Mouse (Mus musculus) heart, adult 9 months (tissue): ENCODE data around the gene Bcl2l10.
"Not testable (repeated sequence)": the region's sequence is repeated elsewhere in the genome, so short reads cannot be mapped to it uniquely, and the experiment has no call there.

Experiments used
- DNase-seq, 2 experiments: peaks; one replicate each; pipeline ENCODE4 v3.0.0; 2022; ENCODE audit warnings: low spot score in 2 of 2

The Bcl2l10 gene

GRCm38 (mm10) chr9:75342433-75342832 is 5.1 kb upstream of the Bcl2l10 start:
- no peak for DNase-seq

GRCm38 (mm10) chr9:75348066-75348465 is 508 bp downstream of the Bcl2l10 start:
- no peak for DNase-seq

GRCm38 (mm10) chr9:75348641-75349040 is 1.1 kb downstream of the Bcl2l10 start:
- no peak for DNase-seq

GRCm38 (mm10) chr9:75353094-75353493 is 5.5 kb downstream of the Bcl2l10 start:
- no peak for DNase-seq

- no peak for DNase-seq
Observed at GRCm38 (mm10) chr9:75355783-75356182, 8.2 kb downstream of the Bcl2l10 start.

- no peak for DNase-seq
Observed at GRCm38 (mm10) chr9:75357087-75357654, 9.6 kb downstream of the Bcl2l10 start.

GRCm38 (mm10) chr9:75361699-75362098 is 14.1 kb downstream of the Bcl2l10 start:
- peak; percentile 24 to 59 for DNase-seq

- DNase-seq = no peak
Observed at GRCm38 (mm10) chr9:75362201-75362600, 14.6 kb downstream of the Bcl2l10 start.

- peak; percentile 5 to 43 for DNase-seq
Observed at GRCm38 (mm10) chr9:75363001-75363400, 15.4 kb downstream of the Bcl2l10 start.

- DNase-seq = not testable (repeated sequence)
Observed at GRCm38 (mm10) chr9:75363702-75364101, 16.1 kb downstream of the Bcl2l10 start.

GRCm38 (mm10) chr9:75365195-75365594 is 17.6 kb downstream of the Bcl2l10 start:
- DNase-seq = no peak

GRCm38 (mm10) chr9:75366191-75366590 is 18.6 kb downstream of the Bcl2l10 start:
- no peak for DNase-seq

- DNase-seq = no peak
Observed at GRCm38 (mm10) chr9:75368779-75369178, 21.2 kb downstream of the Bcl2l10 start.

GRCm38 (mm10) chr9:75375606-75376005 is 28.0 kb downstream of the Bcl2l10 start:
- DNase-seq = no peak

- DNase-seq = no peak
Observed at GRCm38 (mm10) chr9:75376428-75376827, 28.9 kb downstream of the Bcl2l10 start.

- DNase-seq = no peak
Observed at GRCm38 (mm10) chr9:75378774-75379173, 31.2 kb downstream of the Bcl2l10 start.

GRCm38 (mm10) chr9:75382825-75383224 is 35.3 kb downstream of the Bcl2l10 start:
- DNase-seq = no peak

- no peak for DNase-seq
Observed at GRCm38 (mm10) chr9:75383785-75384184, 36.2 kb downstream of the Bcl2l10 start.

- DNase-seq = no peak
Observed at GRCm38 (mm10) chr9:75384337-75384962, 36.9 kb downstream of the Bcl2l10 start.

GRCm38 (mm10) chr9:75385218-75385974 is 37.8 kb downstream of the Bcl2l10 start:
- no peak for DNase-seq

- no peak for DNase-seq
Observed at GRCm38 (mm10) chr9:75393251-75393650, 45.7 kb downstream of the Bcl2l10 start.

GRCm38 (mm10) chr9:75395971-75396370 is 48.4 kb downstream of the Bcl2l10 start:
- no peak for DNase-seq

- DNase-seq = no peak
Observed at GRCm38 (mm10) chr9:75399069-75399468, 51.5 kb downstream of the Bcl2l10 start.
